Mouse (Mus musculus): ENCODE results near the gene Pramel4.
"Not testable (repeated sequence)": the region's sequence is repeated elsewhere in the genome, so short reads cannot be mapped to it uniquely, and the experiment has no call there.

Pramel4 gene

GRCm38 (mm10) chr4:144058826-144059225 is at the start of gene Pramel4:
Gene Pramel4 (plus strand): TSS chr4:144059126.
- DNase-seq (ENCODE audit: low spot score): not testable (repeated sequence)

GRCm38 (mm10) chr4:144106174-144106573 is 47.2 kb downstream of the Pramel4 start, which contains the start of gene Gm13102:
Gene Gm13102 (plus strand): TSS chr4:144106474.
- not testable (repeated sequence) for DNase-seq (ENCODE audit: low spot score)
